Mouse (Mus musculus): ENCODE results near the gene Cic.

- TF ChIP-seq CTCF (IDR thresholded peaks at IDR 0.05; ENCODE audit: borderline replicate concordance, control insufficient read depth, extremely low read depth, insufficient read depth, low read length, poor library complexity) (no peak), POLR2A (IDR thresholded peaks at IDR 0.05; ENCODE audit: control insufficient read depth, extremely low read depth, insufficient read depth, low read length, poor library complexity) (no peak)
These were observed 22.4 kb downstream of the Cic start for GRCm38 (mm10) chr7:25289925-25290324.

Measured in thymus, adult 2 months (tissue).